Mouse (Mus musculus) adrenal gland, adult 8-10 months (tissue): ENCODE data around the gene Unc79. TPM values are rescaled to one million over a fixed set of nuclear protein-coding genes. Genes with fewer than 3 reads are reported as not detected.
A peak's percentile ranks its signal among the peaks of the same experiment; 100 is the strongest.

ENCODE experiments used
- DNase-seq: peaks from one replicate; pipeline ENCODE4 v3.0.0; 2022
- total RNA-seq, 4 experiments: library from RNA; stranded (reverse); gene quantifications; 2 replicates each; pipeline ENCODE4 v1.2.4; 2022

Unc79 gene
- total RNA-seq, 4 experiments from 2014 or later, result 7.0 to 9.9 (median 8.6) TPM

DNA sequence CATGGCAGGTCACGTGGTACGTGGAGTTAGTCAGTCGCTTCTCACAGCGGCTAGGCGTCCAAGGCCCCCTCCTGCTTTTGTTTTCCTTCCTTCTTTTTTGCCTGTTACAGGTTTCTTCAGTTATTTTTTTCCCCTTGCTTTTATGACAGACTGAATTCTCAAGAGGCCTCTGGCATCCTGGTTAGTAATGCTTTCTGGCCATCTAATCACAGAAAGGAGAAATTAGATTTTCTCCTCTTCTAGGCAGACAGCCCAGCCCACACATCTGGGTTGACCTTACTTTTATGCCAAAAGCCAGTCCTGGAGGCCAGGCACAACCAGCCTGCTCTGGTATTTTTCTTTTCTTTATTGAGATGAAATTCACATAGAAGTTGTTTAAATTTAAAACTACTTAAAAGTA lies 94.1 kb downstream of the Unc79 start:
- DNase-seq, result no peak

- no peak for DNase-seq
Observed at GRCm38 (mm10) chr12:103044422-103044821, 95.8 kb downstream of the Unc79 start.

DNA sequence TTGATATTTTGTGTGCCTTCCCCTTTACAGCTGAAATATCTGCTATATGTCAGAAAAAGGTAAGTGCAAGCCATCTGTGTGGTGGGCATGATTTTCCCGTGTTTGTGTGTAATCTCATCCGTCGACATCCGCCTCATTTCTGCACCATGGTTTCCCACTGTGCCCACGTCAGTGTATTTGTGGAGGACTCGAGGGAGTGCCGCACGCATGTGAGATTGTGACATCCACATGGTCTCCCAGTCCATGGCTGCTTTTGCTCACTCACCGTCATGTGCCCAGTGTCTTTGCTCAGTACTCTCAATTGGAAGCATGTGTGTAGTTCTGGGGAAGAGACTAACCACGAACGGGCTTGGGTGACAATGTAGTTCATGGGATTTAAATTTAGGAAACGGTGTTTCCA lies 101.2 kb downstream of the Unc79 start:
- DNase-seq, result no peak

GRCm38 (mm10) chr12:103059321-103060053 lies 110.8 kb downstream of the Unc79 start:
- no peak for DNase-seq

DNA sequence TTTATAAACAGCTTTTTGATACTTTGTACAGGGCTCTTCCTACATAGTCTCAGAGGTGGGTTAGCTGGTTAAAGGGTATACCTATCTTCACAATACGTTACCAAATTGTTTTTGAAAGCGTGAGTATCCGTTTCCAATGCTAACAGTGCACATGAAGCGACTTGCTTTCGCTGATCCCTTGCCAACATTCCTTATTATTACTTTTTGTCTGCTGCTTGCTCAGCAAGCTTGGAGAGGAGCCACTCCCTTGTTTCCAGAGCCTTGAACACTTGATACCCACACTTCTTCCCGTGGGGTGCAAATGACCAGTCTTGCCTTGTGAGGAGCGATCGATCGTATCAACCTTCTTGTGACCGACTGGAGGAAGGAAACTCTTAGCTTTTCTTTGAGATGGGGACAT lies 112.1 kb downstream of the Unc79 start:
- DNase-seq, result no peak

DNA sequence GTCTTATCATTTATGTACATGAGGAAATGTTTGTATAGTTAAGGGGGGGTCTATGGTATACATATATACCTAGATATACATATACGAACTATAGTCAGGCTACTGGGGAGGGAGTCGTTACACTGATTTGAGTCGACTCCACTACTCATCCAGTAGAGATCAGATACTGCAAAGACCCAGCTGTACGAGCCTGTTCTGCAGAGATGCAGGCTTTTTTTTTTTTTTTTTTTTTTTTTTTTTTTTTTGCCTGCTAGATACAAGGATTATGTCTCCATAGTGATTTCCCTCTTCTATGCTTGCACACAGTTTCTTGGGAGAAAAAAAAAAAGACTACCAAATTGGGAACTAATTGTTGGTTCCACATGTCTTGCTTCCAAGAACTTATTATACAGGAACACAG lies 113.5 kb downstream of the Unc79 start:
- DNase-seq, result no peak

DNA sequence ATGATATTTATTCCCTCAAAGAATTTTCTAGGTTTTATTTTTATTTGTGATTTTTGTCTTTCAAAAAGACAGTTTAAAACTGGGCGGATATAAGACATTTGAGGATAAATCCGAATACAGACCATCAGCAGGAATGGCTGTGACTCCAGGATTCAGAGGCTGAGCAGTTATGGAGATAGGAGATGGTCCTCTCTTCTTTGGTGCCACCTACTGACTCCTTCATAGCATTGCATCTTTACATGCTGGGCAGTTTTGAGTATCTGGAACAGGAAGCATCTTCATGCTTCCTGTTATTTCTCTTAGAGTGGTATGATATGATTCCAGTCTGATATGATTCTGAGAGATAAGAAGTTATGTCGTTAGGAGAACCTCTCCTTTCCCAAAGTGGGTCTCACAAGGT lies 116.3 kb downstream of the Unc79 start:
- DNase-seq, result no peak

DNA sequence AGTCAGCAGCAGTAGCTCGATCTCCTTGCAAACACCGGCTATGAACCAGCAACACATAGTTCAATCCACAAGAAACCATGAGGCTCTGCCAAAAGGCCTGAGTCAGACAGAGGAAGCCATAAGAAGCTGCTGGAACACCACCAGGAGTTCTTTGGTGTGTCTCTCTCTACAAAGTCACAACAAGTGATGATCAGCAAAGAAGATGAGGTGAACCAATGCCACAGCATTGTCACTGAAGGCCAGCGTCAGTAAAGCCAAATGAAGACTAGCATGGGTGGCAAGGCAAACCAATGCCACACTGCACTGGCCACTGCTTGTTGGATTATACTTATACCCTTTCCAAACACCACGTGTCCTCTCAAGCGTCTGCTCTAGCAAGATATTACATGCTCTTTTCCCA lies 119.5 kb downstream of the Unc79 start:
- DNase-seq, result no peak

GRCm38 (mm10) chr12:103069565-103069964 lies 120.9 kb downstream of the Unc79 start:
- no peak for DNase-seq

- DNase-seq, result no peak
Observed at GRCm38 (mm10) chr12:103073953-103074352, 125.3 kb downstream of the Unc79 start.

GRCm38 (mm10) chr12:103078751-103079150 lies 130.1 kb downstream of the Unc79 start:
- DNase-seq, result no peak

DNA sequence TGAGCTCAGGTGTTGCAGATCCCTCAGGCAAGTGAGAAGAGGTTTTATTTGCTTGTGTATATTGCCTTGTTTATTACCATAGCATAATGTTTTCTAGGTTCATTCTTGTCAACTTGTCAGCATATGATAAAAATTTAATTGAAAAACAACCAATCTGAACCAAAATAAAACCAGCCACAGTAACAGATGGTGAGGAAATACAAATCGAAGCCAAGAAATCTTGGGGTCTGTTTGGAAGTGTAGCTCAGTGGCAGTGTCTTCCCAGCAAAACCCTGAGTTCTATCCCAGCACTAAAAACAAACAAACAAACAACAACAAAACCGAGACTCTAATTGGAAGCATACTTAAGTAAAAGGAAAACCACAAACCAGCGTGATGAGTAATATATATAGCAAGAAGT lies 131.4 kb downstream of the Unc79 start:
- no peak for DNase-seq

- no peak for DNase-seq
Observed at GRCm38 (mm10) chr12:103091831-103092230, 143.2 kb downstream of the Unc79 start.

GRCm38 (mm10) chr12:103095160-103095559 lies 146.5 kb downstream of the Unc79 start:
- no peak for DNase-seq

- DNase-seq, result peak; percentile 58
Observed at GRCm38 (mm10) chr12:103099185-103099584, 150.5 kb downstream of the Unc79 start.

DNA sequence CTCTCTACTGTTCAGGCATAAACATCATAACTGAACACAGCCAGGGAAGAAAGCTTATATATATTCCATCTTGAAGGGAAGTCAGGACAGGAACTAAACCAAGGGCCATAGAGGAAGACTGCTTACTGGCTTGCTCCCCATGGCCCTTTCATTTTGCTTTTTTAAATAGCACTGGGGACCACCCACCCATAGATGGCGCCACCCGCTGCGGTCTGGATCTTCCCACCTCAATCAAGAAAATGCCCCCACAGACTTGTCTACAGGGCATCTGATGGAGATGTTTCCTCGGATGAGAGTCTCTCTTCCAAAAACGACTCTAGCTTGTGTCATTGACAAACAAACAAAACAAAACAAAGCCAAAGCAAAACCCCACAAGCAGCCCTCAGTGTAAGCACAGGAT lies 151.4 kb downstream of the Unc79 start:
- DNase-seq, result no peak

DNA sequence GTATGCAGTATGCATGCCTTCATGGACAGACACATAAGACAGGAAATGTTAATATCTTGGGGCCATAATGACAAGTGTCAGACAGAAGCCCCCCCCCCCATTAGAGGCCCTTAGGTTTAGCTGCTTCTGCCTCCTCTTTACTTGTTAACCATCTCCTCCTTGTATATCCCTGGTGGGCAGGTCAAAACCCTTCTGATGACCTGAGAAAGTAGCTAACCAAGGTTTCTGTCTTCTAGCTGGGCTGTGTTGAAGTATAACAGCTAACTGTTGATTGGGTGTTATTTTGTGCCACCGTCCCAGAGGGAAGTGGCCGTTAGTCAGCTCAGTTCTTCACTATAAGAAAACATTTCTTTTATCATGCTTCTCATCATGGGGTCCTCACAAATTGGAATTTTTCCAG lies 154.4 kb downstream of the Unc79 start:
- no peak for DNase-seq

GRCm38 (mm10) chr12:103103601-103104000 lies 154.9 kb downstream of the Unc79 start:
- no peak for DNase-seq

DNA sequence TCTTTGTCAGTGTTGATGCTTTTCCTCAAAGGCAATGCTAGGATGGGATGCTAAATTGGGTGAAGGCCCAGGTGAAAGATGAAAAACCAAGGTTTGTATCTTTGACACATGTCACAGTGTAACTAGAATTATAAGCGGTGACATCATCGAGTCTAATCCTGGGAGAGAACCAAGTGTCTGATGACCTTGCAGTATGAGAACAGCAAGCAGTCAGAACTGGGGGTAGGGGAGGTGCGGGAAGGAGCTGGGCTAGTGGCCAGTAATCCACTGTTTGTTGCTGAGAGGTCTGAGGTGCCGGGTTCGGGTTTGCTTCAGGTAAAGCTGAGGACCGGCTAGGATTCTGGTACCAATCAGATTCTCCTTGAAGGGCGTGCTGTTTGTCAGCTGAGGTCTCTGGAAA lies 160.6 kb downstream of the Unc79 start:
- peak; percentile 27 for DNase-seq

DNA sequence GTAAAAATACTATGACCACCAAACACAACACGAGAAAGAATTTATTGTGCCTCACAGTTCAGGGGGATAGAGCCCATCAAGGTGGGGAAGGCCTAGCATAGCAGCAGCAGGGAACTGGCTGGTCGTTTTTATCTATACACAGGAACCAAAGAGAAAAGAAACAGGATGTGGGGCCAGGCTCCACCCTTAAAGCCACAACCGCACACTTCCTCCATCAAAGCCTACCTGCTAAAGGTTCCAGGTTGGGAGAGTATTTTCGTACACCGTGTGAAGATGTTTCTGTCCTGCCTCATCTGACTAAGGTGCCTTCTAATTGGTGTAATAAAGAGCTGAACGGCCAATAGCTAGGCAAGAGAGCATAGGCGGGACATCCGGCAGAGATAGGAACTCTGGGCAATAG lies 168.0 kb downstream of the Unc79 start:
- DNase-seq, result no peak

DNA sequence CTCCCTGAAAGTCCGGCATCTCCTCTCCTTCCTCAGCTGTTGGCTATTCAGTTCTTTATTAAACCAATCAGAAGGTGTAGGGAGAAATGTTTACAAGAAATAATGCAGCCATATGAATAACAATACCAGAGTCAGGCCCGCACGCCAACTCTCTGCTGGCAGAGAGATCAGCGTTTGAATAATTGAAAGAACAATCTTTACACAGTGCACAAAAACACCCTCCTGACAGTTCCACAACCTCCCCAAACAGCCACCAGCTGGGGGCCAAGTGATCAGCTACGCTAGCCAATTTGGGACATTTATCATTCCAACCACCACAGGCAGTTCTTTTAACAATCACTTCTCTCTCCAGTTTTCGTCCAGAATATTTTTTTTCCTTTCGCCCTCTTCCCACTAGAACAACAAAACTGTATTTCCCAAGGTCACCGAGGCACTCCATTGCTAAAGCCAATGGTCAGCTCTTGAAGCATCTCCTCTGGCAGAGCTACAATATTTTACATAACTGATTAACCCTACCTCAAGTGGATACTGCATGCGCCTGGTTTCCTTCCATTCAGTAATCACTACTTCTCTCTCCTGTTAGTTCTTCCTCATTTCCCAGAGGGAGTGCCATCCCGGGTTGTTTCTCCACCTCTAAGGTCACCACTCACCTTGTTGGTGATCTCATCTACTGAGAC lies 169.0 kb downstream of the Unc79 start:
- no peak for DNase-seq

DNA sequence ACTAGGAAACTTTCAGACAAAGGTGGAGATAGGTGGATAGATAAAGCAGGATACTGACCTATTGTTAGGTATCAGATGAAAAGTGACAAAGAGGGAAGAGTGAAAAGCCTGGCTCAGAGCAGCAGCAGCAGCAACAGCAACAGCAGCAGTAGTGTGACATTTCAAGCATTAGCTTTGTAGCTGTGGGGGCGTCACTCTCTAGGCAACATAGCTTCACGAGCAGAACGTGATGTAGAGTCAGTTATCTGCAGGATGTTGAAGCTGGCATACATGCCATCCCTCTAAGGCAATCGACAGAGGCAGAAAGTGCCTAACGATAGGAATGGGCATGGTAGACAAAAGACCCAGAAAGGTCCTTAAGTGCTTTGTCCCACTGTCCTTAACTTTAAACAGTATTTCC lies 173.3 kb downstream of the Unc79 start:
- DNase-seq, result no peak

DNA sequence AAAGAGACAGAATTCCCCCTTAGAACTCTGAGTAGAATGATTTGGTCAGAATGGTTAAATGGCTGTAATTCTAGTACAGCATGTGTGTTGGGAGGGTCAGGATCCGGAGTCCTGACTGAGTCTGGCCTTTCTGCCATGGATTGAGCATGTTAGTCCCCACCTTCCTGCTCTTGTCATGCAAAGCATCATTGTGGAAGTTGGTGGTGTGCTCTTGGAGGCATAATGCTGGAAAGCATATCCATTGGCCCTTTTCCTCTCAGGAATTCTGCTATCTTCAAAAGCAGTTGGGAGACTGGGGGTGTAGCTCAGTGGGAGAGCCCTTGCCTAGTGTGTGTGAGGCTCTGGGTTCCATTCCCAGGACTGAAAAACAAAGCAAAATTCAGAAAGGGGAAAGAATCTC lies 175.2 kb downstream of the Unc79 start:
- no peak for DNase-seq

GRCm38 (mm10) chr12:103128914-103129313 lies 180.3 kb downstream of the Unc79 start:
- DNase-seq, result no peak
